Mouse (Mus musculus) heart, embryonic 13.5 days (tissue): ENCODE measurements at regions not wholly inside any gene's neighbourhood (a gene's known extent, or its start where the extent isn't known, plus 50 kb on each side); places are given as distances from the start of the nearest gene placed in this dataset.

Experiments
- ATAC-seq: fragments of 200-750 bp; cut with Nextera tagmentation; 2 replicates; pipeline ENCODE4 v1.8.0; 2017; ENCODE audit warnings: moderate TSS enrichment; ENCODE audit not compliant: insufficient number of reproducible peaks, low FRiP score, low TSS enrichment; ENCODE audit errors: extremely low read depth
- H3K27ac ChIP-seq: fragments of 300-500 bp; sonication (generic); replicated peaks from 2 replicates; pipeline ENCODE4 v1.5.1; 2015; ENCODE audit warnings: moderate library complexity, mild to moderate bottlenecking, inconsistent platforms
- H3K27me3 ChIP-seq: fragments of 300-500 bp; sonication (generic); replicated peaks from 2 replicates; pipeline ENCODE4 v1.6.1; 2015; ENCODE audit warnings: mild to moderate bottlenecking, inconsistent platforms
- H3K36me3 ChIP-seq: fragments of 300-500 bp; sonication (generic); 2 replicates; pipeline ENCODE4 v1.6.1; 2015; ENCODE audit warnings: mild to moderate bottlenecking, inconsistent platforms
- H3K4me1 ChIP-seq: fragments of 300-500 bp; sonication (generic); 2 replicates; pipeline ENCODE4 v1.6.1; 2015; ENCODE audit warnings: inconsistent platforms
- H3K4me2 ChIP-seq: fragments of 300-500 bp; sonication (generic); 2 replicates; pipeline ENCODE4 v1.6.1; 2015; ENCODE audit warnings: inconsistent platforms, mild to moderate bottlenecking, moderate library complexity
- H3K4me3 ChIP-seq: fragments of 300-500 bp; sonication (generic); 2 replicates; pipeline ENCODE4 v1.5.1; 2015; ENCODE audit warnings: moderate library complexity, mild to moderate bottlenecking, inconsistent platforms
- H3K9ac ChIP-seq: fragments of 300-500 bp; sonication (generic); 2 replicates; pipeline ENCODE4 v1.6.1; 2015; ENCODE audit warnings: inconsistent platforms, mild to moderate bottlenecking, moderate library complexity
- H3K9me3 ChIP-seq: fragments of 300-500 bp; sonication (generic); 2 replicates; pipeline ENCODE4 v1.6.1; 2016; ENCODE audit warnings: inconsistent platforms
- WGBS: fragments of 180-500 bp; shearing (Covaris S2); methylation state at CpG from one replicate; pipeline ENCODE4 v1.1.7; 2015; ENCODE audit warnings: mixed read lengths; 5-methylcytosine and 5-hydroxymethylcytosine counted together

DNA sequence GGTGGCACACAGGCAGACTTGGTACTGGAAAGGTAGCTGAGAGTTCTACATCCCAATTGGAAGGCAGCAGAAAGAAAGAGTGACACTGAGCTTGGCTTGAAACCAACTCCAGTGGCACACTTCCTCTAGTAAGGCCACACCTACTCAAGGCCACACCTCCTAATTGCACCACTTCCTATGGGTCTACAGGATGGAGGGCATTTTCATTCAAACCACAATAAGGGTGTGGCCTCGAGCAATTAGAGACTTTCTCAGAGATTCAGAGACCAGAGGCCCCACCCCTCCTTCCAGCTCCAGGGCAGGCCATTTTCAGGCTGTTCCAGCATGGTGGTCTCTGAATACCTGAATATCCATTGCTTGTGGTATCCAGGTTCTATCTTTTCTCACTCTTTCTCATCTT is 363.3 kb upstream of the Fam19a5 start:
- Histone ChIP-seq H3K36me3 (no peaks in the 10 kb centered on the region), H3K27ac (no peak overlapping the region), H3K4me2 (no peak overlapping the region), H3K9ac (no peak overlapping the region), H3K4me3 (no peak overlapping the region), H3K4me1 (no peaks in the 10 kb centered on the region), H3K9me3 (no peaks in the 10 kb centered on the region), H3K27me3 (no peaks in the 10 kb centered on the region)
- WGBS: 50% methylated on average over 1 of the region's 1 CpGs
- ATAC-seq: no peak

GRCm38 (mm10) chr15:87184248-87184647 is 359.9 kb upstream of the Fam19a5 start:
- Histone ChIP-seq H3K4me2 (no peak overlapping the region), H3K9ac (no peak overlapping the region), H3K9me3 (no peaks in the 10 kb centered on the region), H3K27ac (no peak overlapping the region), H3K36me3 (no peaks in the 10 kb centered on the region), H3K4me3 (no peak overlapping the region), H3K27me3 (no peaks in the 10 kb centered on the region), H3K4me1 (no peaks in the 10 kb centered on the region)
- 59% methylated on average over 7 of the region's 7 CpGs for WGBS
- no peak for ATAC-seq

DNA sequence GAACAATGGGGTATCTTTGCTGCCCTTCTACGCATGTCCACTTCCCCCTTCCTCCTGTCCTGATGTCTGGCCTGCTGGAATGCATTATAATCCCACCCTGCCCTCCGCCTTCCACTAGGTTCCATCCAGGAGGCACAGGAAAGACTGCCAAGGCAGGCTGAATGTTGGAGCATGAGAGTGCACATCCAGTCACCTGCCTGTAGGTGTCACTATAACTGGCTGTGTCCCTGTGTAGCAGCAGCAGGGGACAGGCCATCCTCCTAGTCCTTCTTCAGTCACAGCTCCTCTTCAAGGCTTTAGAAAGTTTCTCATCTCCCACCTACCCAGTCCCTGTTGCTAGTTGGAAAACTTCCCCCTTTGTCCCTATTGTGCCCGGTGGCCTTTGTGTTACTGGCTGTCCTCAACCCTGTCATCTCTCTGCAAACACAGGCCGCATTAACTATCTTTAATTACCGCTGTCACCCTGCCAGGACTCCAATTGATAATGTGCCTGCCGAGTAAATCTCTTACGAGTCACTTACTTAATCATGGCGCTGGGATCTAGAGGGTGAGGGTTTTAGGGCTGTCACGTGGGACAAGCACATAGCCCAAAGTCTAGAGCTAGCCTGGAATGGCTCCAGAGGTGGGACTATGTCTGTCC is 355.2 kb upstream of the Fam19a5 start:
- Histone ChIP-seq H3K4me1 (no peaks in the 10 kb centered on the region), H3K4me3 (no peak overlapping the region), H3K9ac (no peak overlapping the region), H3K36me3 (no peaks in the 10 kb centered on the region), H3K4me2 (no peak overlapping the region), H3K27me3 (no peaks in the 10 kb centered on the region), H3K9me3 (no peaks in the 10 kb centered on the region), H3K27ac (no peak overlapping the region)
- no peak for ATAC-seq
- WGBS: 64% methylated on average over 9 of the region's 9 CpGs

- Histone ChIP-seq H3K9me3 (no peaks in the 10 kb centered on the region), H3K27me3 (no peaks in the 10 kb centered on the region), H3K4me2 (no peak overlapping the region), H3K4me3 (no peak overlapping the region), H3K27ac (no peak overlapping the region), H3K36me3 (no peaks in the 10 kb centered on the region), H3K9ac (no peak overlapping the region), H3K4me1 (no peaks in the 10 kb centered on the region)
- 71% methylated on average over 4 of the region's 4 CpGs for WGBS
- ATAC-seq: no peak
Measured at GRCm38 (mm10) chr15:87191901-87192300, 352.2 kb upstream of the Fam19a5 start.

DNA sequence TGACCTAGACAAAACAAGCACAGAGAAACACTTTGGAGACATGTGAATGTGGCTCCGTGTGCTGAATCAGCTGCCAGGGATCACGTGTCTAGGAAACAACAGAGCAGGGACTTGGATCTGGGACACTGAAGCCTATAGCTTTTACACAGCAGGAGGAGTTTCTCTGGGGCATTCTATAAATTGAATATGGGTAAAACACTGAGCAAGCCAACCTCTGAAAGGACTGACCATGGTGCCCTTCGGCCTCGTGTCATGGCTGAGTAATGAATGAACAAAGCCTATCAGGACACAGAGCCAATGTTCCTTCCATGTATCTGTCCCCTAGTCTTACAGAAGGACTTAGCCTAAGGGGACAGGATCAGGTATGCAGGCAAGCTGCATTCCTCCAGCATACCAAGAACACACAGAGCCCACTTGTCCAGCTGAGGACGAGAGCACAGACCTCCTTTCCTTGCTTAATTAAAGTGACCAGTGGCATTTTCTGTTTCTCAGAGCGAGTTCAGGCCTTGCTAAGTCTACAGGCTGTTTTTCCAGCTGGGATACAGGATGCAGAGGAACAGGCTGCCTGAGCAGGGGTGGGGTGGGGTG is 347.7 kb upstream of the Fam19a5 start:
- WGBS: 66% methylated on average over 6 of the region's 6 CpGs
- no peak overlapping the region for H3K9ac ChIP-seq
- no peak overlapping the region for H3K4me3 ChIP-seq
- no peak overlapping the region for H3K4me2 ChIP-seq
- no peaks in the 10 kb centered on the region for H3K27me3 ChIP-seq
- H3K27ac ChIP-seq: no peak overlapping the region
- H3K4me1 ChIP-seq: no peaks in the 10 kb centered on the region
- no peaks in the 10 kb centered on the region for H3K36me3 ChIP-seq
- ATAC-seq: no peak
- no peaks in the 10 kb centered on the region for H3K9me3 ChIP-seq

- Histone ChIP-seq H3K4me3 (no peak overlapping the region), H3K27me3 (no peaks in the 10 kb centered on the region), H3K4me1 (no peaks in the 10 kb centered on the region), H3K9me3 (no peaks in the 10 kb centered on the region), H3K27ac (no peak overlapping the region), H3K9ac (no peak overlapping the region), H3K4me2 (no peak overlapping the region), H3K36me3 (no peaks in the 10 kb centered on the region)
- no peak for ATAC-seq
- 76% methylated on average over 8 of the region's 8 CpGs for WGBS
Measured at GRCm38 (mm10) chr15:87199641-87200040, 344.5 kb upstream of the Fam19a5 start.

DNA sequence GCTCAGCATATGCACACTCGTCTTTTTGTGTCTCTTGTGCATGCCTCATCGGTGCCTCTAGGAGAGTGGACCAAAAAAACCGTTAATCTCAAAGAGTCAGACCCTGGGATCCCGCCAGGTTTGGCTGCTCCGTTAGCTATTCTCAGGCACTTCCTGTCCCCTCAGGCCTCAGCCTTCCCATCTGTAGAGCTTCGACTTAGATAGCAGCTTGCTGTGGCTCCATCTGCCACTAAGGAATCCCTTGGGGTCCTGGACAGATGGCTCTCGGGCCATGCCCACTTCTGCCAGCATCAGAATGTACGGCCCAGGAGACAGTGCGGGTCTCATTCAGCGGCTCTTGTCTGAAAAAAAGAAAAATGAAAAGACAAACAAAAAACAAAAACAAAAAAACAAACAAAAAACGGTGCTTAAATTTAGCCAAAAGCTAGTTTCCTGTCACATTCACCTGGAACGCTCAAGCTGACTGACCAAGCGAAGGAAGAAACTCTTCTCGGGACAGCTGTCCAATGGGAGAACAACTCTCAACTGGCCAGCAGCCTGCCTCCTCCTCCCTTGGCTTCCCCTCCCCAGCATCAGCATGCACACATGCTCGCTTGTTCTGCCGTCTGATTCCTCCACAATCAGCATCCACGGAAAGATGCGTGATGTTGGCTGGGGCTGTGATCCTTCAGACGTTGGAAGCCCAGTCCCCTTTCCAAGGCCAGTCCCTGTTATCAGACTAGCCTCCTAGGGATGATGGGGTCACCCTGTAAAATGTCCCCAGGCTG is 343.6 kb upstream of the Fam19a5 start:
- H3K9me3 ChIP-seq: no peaks in the 10 kb centered on the region
- WGBS: 64% methylated on average over 19 of the region's 19 CpGs
- no peak overlapping the region for H3K27ac ChIP-seq

DNA sequence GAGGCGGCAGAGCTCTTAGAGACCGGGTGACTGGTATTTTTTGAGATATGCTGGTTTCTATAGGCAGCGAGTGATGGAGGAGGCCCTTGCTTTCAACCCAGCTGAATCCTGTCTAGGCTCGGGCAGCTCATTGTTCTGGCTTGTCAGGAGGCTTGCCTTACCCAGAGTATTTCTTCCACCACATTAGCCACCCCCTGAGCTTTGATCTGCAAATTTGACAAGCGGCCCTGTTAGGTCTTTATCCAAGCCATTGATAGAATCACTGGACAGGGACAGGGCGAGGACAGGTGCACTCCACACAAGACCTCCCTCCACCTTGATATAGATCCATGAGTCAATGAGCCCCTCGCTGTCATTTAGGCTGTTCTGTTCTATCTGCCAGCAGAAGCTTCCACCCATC is 343.0 kb upstream of the Fam19a5 start:
- Histone ChIP-seq H3K9ac (no peak overlapping the region), H3K27ac (no peak overlapping the region), H3K4me1 (no peaks in the 10 kb centered on the region), H3K9me3 (no peaks in the 10 kb centered on the region), H3K4me2 (no peak overlapping the region), H3K27me3 (no peaks in the 10 kb centered on the region), H3K4me3 (no peak overlapping the region), H3K36me3 (no peaks in the 10 kb centered on the region)
- no peak for ATAC-seq
- WGBS: 51% methylated on average over 7 of the region's 7 CpGs

More for the DNA sequence above, 343.6 kb upstream of the Fam19a5 start:
- no peak overlapping the region for H3K9ac ChIP-seq
- no peaks in the 10 kb centered on the region for H3K4me1 ChIP-seq
- no peak for ATAC-seq
- no peaks in the 10 kb centered on the region for H3K36me3 ChIP-seq
- no peak overlapping the region for H3K4me3 ChIP-seq
- H3K4me2 ChIP-seq: no peak overlapping the region
- H3K27me3 ChIP-seq: no peaks in the 10 kb centered on the region

DNA sequence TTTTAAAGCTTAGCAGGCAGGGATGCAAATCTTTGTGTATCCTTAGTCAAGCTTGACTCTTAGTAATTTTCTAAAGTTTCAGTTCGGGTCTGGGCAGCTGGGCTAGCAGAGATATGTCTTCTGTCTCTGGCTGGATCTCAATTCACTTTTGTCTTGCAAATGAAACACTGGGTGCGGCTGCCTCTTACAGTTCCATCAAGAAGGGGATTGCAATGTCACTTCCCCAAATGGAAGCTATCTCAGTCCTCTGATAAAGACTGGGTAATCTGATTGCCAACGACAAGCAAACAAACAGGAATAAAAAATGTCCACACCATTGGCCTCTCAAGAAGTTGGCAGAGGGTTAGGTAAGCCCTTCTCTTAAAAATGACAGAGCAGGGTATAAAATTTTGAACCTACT is 314.1 kb upstream of the Fam19a5 start:
- Histone ChIP-seq H3K9ac (no peak overlapping the region), H3K9me3 (no peaks in the 10 kb centered on the region), H3K4me1 (no peaks in the 10 kb centered on the region), H3K4me2 (no peak overlapping the region), H3K27me3 (no peaks in the 10 kb centered on the region), H3K36me3 (no peaks in the 10 kb centered on the region), H3K27ac (no peak overlapping the region), H3K4me3 (no peak overlapping the region)
- 37% methylated on average over 3 of the region's 3 CpGs for whole genome bisulfite sequencing
- no peak for ATAC-seq

DNA sequence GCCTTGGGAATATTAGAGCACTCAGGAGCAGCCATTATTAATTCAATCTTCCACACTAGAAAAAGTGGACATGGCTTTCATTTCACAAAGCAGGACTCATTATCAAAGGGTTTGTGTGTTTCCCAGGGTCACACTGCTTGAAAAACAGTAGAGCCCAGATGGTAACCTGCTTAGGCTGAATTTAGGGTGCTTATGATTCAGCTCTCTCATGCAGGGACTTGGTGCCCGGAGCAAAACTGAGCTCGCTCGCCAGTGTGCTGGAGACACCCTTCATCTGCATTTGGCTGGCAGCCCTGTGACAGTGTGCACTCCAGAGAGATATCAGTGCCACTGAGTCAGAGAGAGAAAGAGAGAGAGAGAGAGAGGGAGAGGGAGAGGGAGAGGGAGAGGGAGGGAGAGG is 308.0 kb upstream of the Fam19a5 start:
- Histone ChIP-seq H3K36me3 (no peaks in the 10 kb centered on the region), H3K9ac (no peak overlapping the region), H3K27me3 (no peaks in the 10 kb centered on the region), H3K9me3 (no peaks in the 10 kb centered on the region), H3K4me1 (peaks cover 6% of the 10 kb centered on the region; the same call in 1 of the 2 replicates), H3K27ac (no peak overlapping the region), H3K4me3 (no peak overlapping the region), H3K4me2 (no peak overlapping the region)
- WGBS: 75% methylated on average over 3 of the region's 3 CpGs
- ATAC-seq: no peak

DNA sequence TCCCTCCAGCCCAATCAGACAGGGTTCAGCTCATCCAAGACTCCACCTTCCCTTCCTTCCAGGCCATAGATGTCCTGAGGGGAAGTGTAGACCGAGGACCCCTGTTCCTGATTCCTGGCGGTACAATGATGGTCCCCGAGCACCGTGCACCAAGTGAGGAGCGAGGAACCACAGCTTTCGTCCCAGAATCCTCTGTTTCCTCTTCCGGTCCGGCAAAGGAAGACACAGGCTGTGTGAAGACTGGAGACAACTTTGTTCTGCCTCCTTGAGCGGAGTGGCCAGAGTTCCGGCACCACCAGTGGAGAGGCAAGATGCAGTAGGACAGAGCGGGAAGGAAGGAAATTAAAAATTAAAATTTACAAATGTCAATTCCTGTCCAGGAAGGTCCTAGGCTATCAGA is 305.0 kb upstream of the Fam19a5 start:
- Histone ChIP-seq H3K4me1 (peaks cover 6% of the 10 kb centered on the region; the same call in 1 of the 2 replicates), H3K4me2 (no peak overlapping the region), H3K36me3 (no peaks in the 10 kb centered on the region), H3K9ac (no peak overlapping the region), H3K27ac (no peak overlapping the region), H3K4me3 (no peak overlapping the region), H3K27me3 (no peaks in the 10 kb centered on the region), H3K9me3 (no peaks in the 10 kb centered on the region)
- WGBS: 85% methylated on average over 11 of the region's 11 CpGs
- ATAC-seq: no peak

GRCm38 (mm10) chr15:87261497-87261896 is 282.6 kb upstream of the Fam19a5 start:
- H3K9ac ChIP-seq: no peak overlapping the region
- 75% methylated on average over 6 of the region's 6 CpGs for WGBS
- H3K9me3 ChIP-seq: no peaks in the 10 kb centered on the region
- no peak for ATAC-seq
- no peak overlapping the region for H3K4me2 ChIP-seq
- H3K36me3 ChIP-seq: no peaks in the 10 kb centered on the region
- H3K4me3 ChIP-seq: no peak overlapping the region
- no peak overlapping the region for H3K27ac ChIP-seq
- no peaks in the 10 kb centered on the region for H3K27me3 ChIP-seq
- H3K4me1 ChIP-seq: no peaks in the 10 kb centered on the region
